Mouse (Mus musculus) thymus, adult 2 months (tissue): ENCODE measurements around the gene Ston2.

ENCODE experiments used
- CTCF ChIP-seq: fragments of 200-500 bp; IDR thresholded peaks from 2 replicates; pipeline ENCODE4 v1.5.1; 2012; ENCODE audit warnings: mild to moderate bottlenecking, control low read depth, low read length, moderate library complexity, borderline replicate concordance; ENCODE audit not compliant: control insufficient read depth, poor library complexity, insufficient read depth; ENCODE audit errors: extremely low read depth
- POLR2A ChIP-seq: fragments of 200-500 bp; IDR thresholded peaks from 2 replicates; pipeline ENCODE4 v1.6.1; 2012; ENCODE audit warnings: mild to moderate bottlenecking, low read length, control low read depth, moderate library complexity; ENCODE audit not compliant: control insufficient read depth, poor library complexity, insufficient read depth; ENCODE audit errors: extremely low read depth

- no peak for TF ChIP-seq CTCF
- TF ChIP-seq POLR2A = no peak
Measured at GRCm38 (mm10) chr12:91757854-91758562, 30.2 kb downstream of the Ston2 start.
